Mouse (Mus musculus): Measurements from ENCODE around the gene Lrrk2. TPM values are rescaled to one million over a fixed set of nuclear protein-coding genes. Genes with fewer than 3 reads are reported as not detected.

Gene Lrrk2
- polyA plus RNA-seq, 1 experiment from 2014 or later, result 2.5 TPM

GRCm38 (mm10) chr15:91736791-91737533 lies 64.0 kb downstream of the Lrrk2 start:
- H3K9me3 ChIP-seq (ENCODE audit: control insufficient read depth), result no peaks in the 10 kb centered on the region
- no peak for ATAC-seq
- no peaks in the 10 kb centered on the region for H3K27me3 ChIP-seq (replicated peaks; ENCODE audit: control insufficient read depth, insufficient read depth, low read length)
- 36% methylated on average over 15 of the region's 15 CpGs for WGBS
- no peak overlapping the region for H3K9ac ChIP-seq (ENCODE audit: low read depth, low read length)
- H3K4me3 ChIP-seq (ENCODE audit: low read depth, low read length), result no peak overlapping the region
- no peaks in the 10 kb centered on the region for H3K36me3 ChIP-seq (ENCODE audit: control insufficient read depth, insufficient read depth)
- no peak overlapping the region for H3K27ac ChIP-seq (ENCODE audit: low read depth, low read length)
- TF ChIP-seq CTCF (IDR thresholded peaks at IDR 0.05; ENCODE audit: low read depth), result peak; percentile 85
- H3K4me2 ChIP-seq (replicated peaks; ENCODE audit: low read depth), result no peak overlapping the region
- H3K4me1 ChIP-seq (replicated peaks; ENCODE audit: control insufficient read depth, insufficient read depth, low read length), result no peaks in the 10 kb centered on the region

DNA sequence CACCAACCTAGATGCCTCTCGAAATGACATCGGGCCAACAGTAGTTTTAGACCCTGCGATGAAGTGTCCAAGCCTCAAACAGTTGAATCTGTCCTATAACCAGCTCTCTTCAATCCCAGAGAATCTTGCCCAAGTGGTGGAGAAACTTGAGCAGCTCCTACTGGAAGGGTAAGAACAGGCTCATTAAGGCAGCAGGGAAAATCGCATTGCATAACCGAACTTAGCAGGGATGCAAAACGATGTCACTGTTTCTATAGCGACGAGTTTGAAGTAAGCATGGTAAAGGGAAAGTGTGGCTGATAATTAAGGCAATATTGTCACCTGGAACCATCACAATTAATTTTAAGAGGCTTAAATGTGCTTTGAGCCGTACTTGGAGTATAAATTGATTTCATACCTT lies 65.8 kb downstream of the Lrrk2 start:
- TF ChIP-seq CTCF (IDR thresholded peaks at IDR 0.05; ENCODE audit: low read depth), result no peak
- H3K36me3 ChIP-seq (ENCODE audit: control insufficient read depth, insufficient read depth), result no peaks in the 10 kb centered on the region
- H3K9ac ChIP-seq (ENCODE audit: low read depth, low read length), result no peak overlapping the region
- no peak for ATAC-seq
- no peaks in the 10 kb centered on the region for H3K4me1 ChIP-seq (replicated peaks; ENCODE audit: control insufficient read depth, insufficient read depth, low read length)
- H3K4me3 ChIP-seq (ENCODE audit: low read depth, low read length), result no peak overlapping the region
- H3K27ac ChIP-seq (ENCODE audit: low read depth, low read length), result no peak overlapping the region
- WGBS, result 89% methylated on average over 9 of the region's 9 CpGs
- no peak overlapping the region for H3K4me2 ChIP-seq (replicated peaks; ENCODE audit: low read depth)
- no peaks in the 10 kb centered on the region for H3K9me3 ChIP-seq (ENCODE audit: control insufficient read depth)
- H3K27me3 ChIP-seq (replicated peaks; ENCODE audit: control insufficient read depth, insufficient read depth, low read length), result no peaks in the 10 kb centered on the region

GRCm38 (mm10) chr15:91745501-91745900 lies 72.5 kb downstream of the Lrrk2 start:
- 83% methylated on average over 4 of the region's 4 CpGs for WGBS
- no peak overlapping the region for H3K27ac ChIP-seq (ENCODE audit: low read depth, low read length)
- ATAC-seq, result no peak
- 0 out of 2 replicates have a peak, but pooled peaks cover 3% of the 10 kb centered on the region for H3K36me3 ChIP-seq (ENCODE audit: control insufficient read depth, insufficient read depth)
- no peak overlapping the region for H3K9ac ChIP-seq (ENCODE audit: low read depth, low read length)
- no peaks in the 10 kb centered on the region for H3K9me3 ChIP-seq (ENCODE audit: control insufficient read depth)
- H3K4me1 ChIP-seq (replicated peaks; ENCODE audit: control insufficient read depth, insufficient read depth, low read length), result no peaks in the 10 kb centered on the region
- no peak overlapping the region for H3K4me3 ChIP-seq (ENCODE audit: low read depth, low read length)
- no peak for TF ChIP-seq CTCF (IDR thresholded peaks at IDR 0.05; ENCODE audit: low read depth)
- H3K27me3 ChIP-seq (replicated peaks; ENCODE audit: control insufficient read depth, insufficient read depth, low read length), result no peaks in the 10 kb centered on the region
- H3K4me2 ChIP-seq (replicated peaks; ENCODE audit: low read depth), result no peak overlapping the region

DNA sequence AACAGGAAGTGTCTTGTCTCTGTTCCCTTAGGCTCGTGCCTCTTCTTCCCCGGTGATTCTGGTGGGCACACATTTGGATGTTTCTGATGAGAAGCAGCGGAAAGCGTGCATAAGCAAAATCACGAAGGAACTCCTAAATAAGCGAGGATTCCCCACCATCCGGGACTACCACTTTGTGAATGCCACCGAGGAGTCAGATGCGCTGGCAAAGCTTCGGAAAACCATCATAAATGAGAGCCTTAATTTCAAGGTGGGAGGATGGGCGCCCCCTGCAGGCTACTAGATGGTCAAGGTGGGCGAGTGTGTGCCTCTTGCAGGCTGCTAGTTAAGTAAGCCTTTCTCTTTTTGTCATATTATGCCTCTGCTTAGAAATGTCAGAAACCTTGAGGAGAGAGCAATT lies 79.1 kb downstream of the Lrrk2 start:
- Histone ChIP-seq H3K9me3 (ENCODE audit: control insufficient read depth) (no peaks in the 10 kb centered on the region), H3K4me3 (ENCODE audit: low read depth, low read length) (no peak overlapping the region), H3K4me1 (replicated peaks; ENCODE audit: control insufficient read depth, insufficient read depth, low read length) (no peaks in the 10 kb centered on the region), H3K27ac (ENCODE audit: low read depth, low read length) (no peak overlapping the region), H3K4me2 (replicated peaks; ENCODE audit: low read depth) (no peak overlapping the region), H3K9ac (ENCODE audit: low read depth, low read length) (no peak overlapping the region), H3K27me3 (replicated peaks; ENCODE audit: control insufficient read depth, insufficient read depth, low read length) (no peaks in the 10 kb centered on the region), H3K36me3 (ENCODE audit: control insufficient read depth, insufficient read depth) (0 out of 2 replicates have a peak, but pooled peaks cover 3% of the 10 kb centered on the region)
- no peak for ATAC-seq
- 66% methylated on average over 12 of the region's 12 CpGs for WGBS
- peak; percentile 55 for TF ChIP-seq CTCF (IDR thresholded peaks at IDR 0.05; ENCODE audit: low read depth)

DNA sequence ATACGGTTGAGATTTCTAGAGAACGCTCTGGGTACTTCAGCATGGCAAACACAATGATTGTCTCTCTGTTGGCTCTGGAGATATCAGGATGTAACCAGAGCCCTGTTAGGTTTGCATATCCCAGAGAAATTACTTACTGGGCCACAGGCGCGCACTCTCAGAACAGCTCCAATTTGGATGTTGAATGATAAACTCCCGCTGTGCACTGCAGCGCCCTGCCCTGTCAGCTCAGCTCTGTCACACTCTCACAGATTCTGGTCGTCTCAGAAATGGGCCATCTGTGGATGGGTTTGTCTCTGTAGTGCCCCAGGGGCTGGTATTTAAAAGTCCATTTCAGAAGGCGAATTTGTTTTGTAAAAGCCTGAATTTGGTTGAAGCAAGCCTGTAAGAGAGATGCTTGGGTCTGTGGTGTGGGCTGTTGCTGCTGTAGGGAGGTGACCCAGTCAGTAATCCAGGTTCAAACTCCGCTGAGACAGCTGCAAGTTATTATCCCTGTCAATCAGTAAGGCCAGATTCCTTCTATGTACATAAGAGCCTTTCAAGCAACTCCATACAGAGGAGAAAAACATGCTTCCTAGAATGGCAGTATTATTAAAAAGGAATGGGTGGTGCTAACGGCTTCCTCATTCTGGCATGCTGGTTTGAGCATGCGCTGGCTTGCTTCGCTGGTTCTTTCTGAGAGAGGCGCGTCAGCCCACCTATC lies 80.6 kb downstream of the Lrrk2 start:
- WGBS, result 83% methylated on average over 14 of the region's 14 CpGs
- no peaks in the 10 kb centered on the region for H3K27me3 ChIP-seq (replicated peaks; ENCODE audit: control insufficient read depth, insufficient read depth, low read length)
- ATAC-seq, result no peak
- no peaks in the 10 kb centered on the region for H3K9me3 ChIP-seq (ENCODE audit: control insufficient read depth)
- no peak overlapping the region for H3K4me2 ChIP-seq (replicated peaks; ENCODE audit: low read depth)
- H3K4me3 ChIP-seq (ENCODE audit: low read depth, low read length), result no peak overlapping the region
- H3K4me1 ChIP-seq (replicated peaks; ENCODE audit: control insufficient read depth, insufficient read depth, low read length), result no peaks in the 10 kb centered on the region
- H3K27ac ChIP-seq (ENCODE audit: low read depth, low read length), result no peak overlapping the region
- no peak overlapping the region for H3K9ac ChIP-seq (ENCODE audit: low read depth, low read length)
- H3K36me3 ChIP-seq (ENCODE audit: control insufficient read depth, insufficient read depth), result no peaks in the 10 kb centered on the region
- TF ChIP-seq CTCF (IDR thresholded peaks at IDR 0.05; ENCODE audit: low read depth), result no peak

GRCm38 (mm10) chr15:91754546-91754945 lies 81.6 kb downstream of the Lrrk2 start:
- no peak for ATAC-seq
- no peak overlapping the region for H3K4me3 ChIP-seq (ENCODE audit: low read depth, low read length)
- no peaks in the 10 kb centered on the region for H3K9me3 ChIP-seq (ENCODE audit: control insufficient read depth)
- 0 out of 2 replicates have a peak overlapping the region, but pooled peaks have one; percentile 4 for H3K4me2 ChIP-seq (replicated peaks; ENCODE audit: low read depth)
- no peaks in the 10 kb centered on the region for H3K27me3 ChIP-seq (replicated peaks; ENCODE audit: control insufficient read depth, insufficient read depth, low read length)
- H3K9ac ChIP-seq (ENCODE audit: low read depth, low read length), result no peak overlapping the region
- no peaks in the 10 kb centered on the region for H3K4me1 ChIP-seq (replicated peaks; ENCODE audit: control insufficient read depth, insufficient read depth, low read length)
- no peaks in the 10 kb centered on the region for H3K36me3 ChIP-seq (ENCODE audit: control insufficient read depth, insufficient read depth)
- TF ChIP-seq CTCF (IDR thresholded peaks at IDR 0.05; ENCODE audit: low read depth), result peak; percentile 70
- WGBS, result 25% methylated on average over 3 of the region's 3 CpGs
- no peak overlapping the region for H3K27ac ChIP-seq (ENCODE audit: low read depth, low read length)
